Mouse (Mus musculus) kidney, adult 2 months (tissue): ENCODE data around the gene Tmc4. TPM values are rescaled to one million over a fixed set of nuclear protein-coding genes. Genes with fewer than 3 reads are reported as not detected.

Experiments used
- DNase-seq: peaks from one replicate; pipeline ENCODE4 v3.0.0; 2021
- H3K27ac ChIP-seq: fragments of 200-500 bp; 2 replicates; pipeline ENCODE4 v1.5.1; 2012; ENCODE audit warnings: low read depth, low read length, control low read depth, inconsistent platforms; ENCODE audit not compliant: insufficient read depth
- H3K27me3 ChIP-seq: fragments of 200-500 bp; replicated peaks from 2 replicates; pipeline ENCODE4 v1.6.1; 2012; ENCODE audit warnings: mild to moderate bottlenecking, moderate library complexity, low read length, inconsistent platforms; ENCODE audit not compliant: control insufficient read depth, insufficient read depth
- H3K36me3 ChIP-seq: fragments of 200-500 bp; 2 replicates; pipeline ENCODE4 v1.6.1; 2012; ENCODE audit warnings: mild to moderate bottlenecking, moderate library complexity, low read length, inconsistent platforms; ENCODE audit not compliant: control insufficient read depth, insufficient read depth
- H3K4me1 ChIP-seq: fragments of 200-500 bp; 2 replicates; pipeline ENCODE4 v1.6.1; 2011; ENCODE audit warnings: low read length; ENCODE audit not compliant: control insufficient read depth, insufficient read depth
- H3K4me3 ChIP-seq: fragments of 200-500 bp; 2 replicates; pipeline ENCODE4 v1.5.1; 2011; ENCODE audit warnings: mild to moderate bottlenecking, low read depth, low read length, control low read depth; ENCODE audit not compliant: insufficient read depth
- CTCF ChIP-seq: fragments of 200-500 bp; conservative IDR thresholded peaks from 2 replicates; pipeline ENCODE4 v1.5.1; 2011; ENCODE audit warnings: low read depth, mild to moderate bottlenecking, control low read depth, low read length, moderate library complexity, mixed read lengths; ENCODE audit not compliant: insufficient read depth, insufficient read length
- POLR2A ChIP-seq: fragments of 200-500 bp; IDR thresholded peaks from one replicate; pipeline ENCODE4 v1.6.1; 2011; ENCODE audit warnings: low read depth, low read length, control low read depth
- WGBS: fragments of 180-500 bp; shearing (Covaris S2); methylation state at CpG from one replicate; pipeline ENCODE4 v1.1.7; 2018; 5-methylcytosine and 5-hydroxymethylcytosine counted together
- polyA plus RNA-seq: library from polyadenylated mRNA; depleted of rRNA; stranded (reverse); fragments of >200 nt; gene quantifications from 2 replicates; pipeline ENCODE4 v1.2.3, GENCODE M21; 2012; rRNA removed

Gene Tmc4
- polyA plus RNA-seq, 1 experiment = 45.5 TPM

- peak; percentile 97 for DNase-seq
- TF ChIP-seq POLR2A (peak; percentile 13), CTCF (no peak)
- Histone ChIP-seq H3K4me3 (peak within 1 kb of the TSS; percentile 99), H3K36me3 (no peaks in the 10 kb centered on the region), H3K27me3 (no peaks in the 10 kb centered on the region), H3K4me1 (peaks cover 10% of the 10 kb centered on the region), H3K27ac (peak within 1 kb of the TSS; percentile 99)
- WGBS = under 1% methylated on average over 47 of the region's 47 CpGs
Measured at GRCm38 (mm10) chr7:3629543-3630477, 47.5 kb downstream of the Tmc4 start, which contains the start of the genes Tfpt and Prpf31. Tfpt (minus strand) TSS chr7:3629929. Prpf31 (plus strand) TSS chr7:3629985.

DNA sequence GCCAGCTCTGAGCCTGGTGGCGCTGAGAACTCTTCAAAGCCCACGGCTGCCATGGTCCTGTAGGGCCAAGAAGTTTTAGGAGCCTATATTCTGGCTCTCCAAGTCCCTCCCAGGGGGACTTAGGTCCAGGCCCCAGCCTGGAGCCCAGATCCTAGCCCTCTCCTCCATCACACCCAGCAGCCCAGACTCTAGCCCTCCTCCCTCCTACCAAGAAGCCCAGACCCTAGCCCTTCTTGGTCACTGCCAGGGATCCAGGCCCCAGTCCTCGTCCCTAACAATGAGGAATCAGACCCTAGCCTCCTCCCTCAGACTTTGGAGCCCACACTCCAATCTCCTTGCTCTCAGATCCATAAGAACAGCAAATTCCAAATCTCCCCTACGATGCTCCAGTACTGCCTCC lies 48.3 kb downstream of the Tmc4 start:
- H3K4me1 ChIP-seq = peaks cover 10% of the 10 kb centered on the region
- TF ChIP-seq CTCF = no peak
- TF ChIP-seq POLR2A = no peak
- no peaks in the 10 kb centered on the region for H3K27me3 ChIP-seq
- 29% methylated on average over 4 of the region's 4 CpGs for WGBS
- peak overlapping the region; percentile 99; the same call in 1 of the 2 replicates for H3K27ac ChIP-seq
- H3K36me3 ChIP-seq = no peaks in the 10 kb centered on the region
- no peak for DNase-seq
- H3K4me3 ChIP-seq = peak overlapping the region; percentile 99

DNA sequence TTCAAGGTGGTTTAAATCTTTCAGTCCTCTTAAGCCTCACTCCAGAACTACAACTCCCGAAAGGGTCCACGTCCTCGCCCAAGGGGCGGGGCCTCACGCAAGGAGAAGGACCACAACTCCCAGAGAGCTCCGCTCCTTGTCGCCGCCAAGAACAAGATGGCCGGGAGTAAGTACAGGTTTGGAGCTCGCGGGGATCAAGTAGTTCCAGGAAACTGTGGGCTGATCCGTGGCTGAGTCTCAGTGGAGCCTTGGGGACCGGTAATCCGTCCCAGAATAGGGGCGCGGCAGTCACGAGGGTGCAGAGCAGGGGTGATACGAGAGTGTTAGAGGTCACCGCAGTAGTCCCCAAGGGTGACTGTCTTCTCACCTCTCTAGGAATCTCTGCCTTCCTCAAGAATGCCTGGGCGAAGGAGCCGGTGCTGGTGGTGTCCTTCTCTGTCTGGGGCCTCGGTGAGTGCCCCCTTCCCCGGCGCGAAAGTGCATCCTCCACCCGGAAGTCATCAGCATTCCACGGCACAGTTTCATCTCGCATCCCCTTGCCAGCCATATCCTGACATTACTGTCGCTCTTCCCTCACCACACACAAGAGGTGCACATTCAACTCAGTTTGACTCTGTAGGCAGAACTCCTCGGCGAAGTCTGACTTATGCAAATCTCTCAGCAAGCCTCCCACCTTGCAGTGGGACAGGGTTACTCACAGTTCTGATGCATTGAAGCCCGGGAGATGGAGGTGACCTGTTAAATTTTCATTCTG lies 59.9 kb downstream of the Tmc4 start, which contains the start of gene Ndufa3:
Gene Ndufa3, plus strand, starts transcription at position 132 of the 754 bp plus-strand sequence.
- 1% methylated on average over 32 of the region's 32 CpGs for WGBS
- H3K27me3 ChIP-seq = no peaks in the 10 kb centered on the region
- TF ChIP-seq POLR2A (peak; percentile 65), CTCF (no peak)
- H3K4me1 ChIP-seq = no peaks in the 10 kb centered on the region
- no peaks in the 10 kb centered on the region; the same call in 1 of the 2 replicates for H3K36me3 ChIP-seq
- DNase-seq = peak; percentile 94
- H3K4me3 ChIP-seq = peak within 1 kb of the TSS; percentile 86
- H3K27ac ChIP-seq = peak within 1 kb of the TSS; percentile 87

DNA sequence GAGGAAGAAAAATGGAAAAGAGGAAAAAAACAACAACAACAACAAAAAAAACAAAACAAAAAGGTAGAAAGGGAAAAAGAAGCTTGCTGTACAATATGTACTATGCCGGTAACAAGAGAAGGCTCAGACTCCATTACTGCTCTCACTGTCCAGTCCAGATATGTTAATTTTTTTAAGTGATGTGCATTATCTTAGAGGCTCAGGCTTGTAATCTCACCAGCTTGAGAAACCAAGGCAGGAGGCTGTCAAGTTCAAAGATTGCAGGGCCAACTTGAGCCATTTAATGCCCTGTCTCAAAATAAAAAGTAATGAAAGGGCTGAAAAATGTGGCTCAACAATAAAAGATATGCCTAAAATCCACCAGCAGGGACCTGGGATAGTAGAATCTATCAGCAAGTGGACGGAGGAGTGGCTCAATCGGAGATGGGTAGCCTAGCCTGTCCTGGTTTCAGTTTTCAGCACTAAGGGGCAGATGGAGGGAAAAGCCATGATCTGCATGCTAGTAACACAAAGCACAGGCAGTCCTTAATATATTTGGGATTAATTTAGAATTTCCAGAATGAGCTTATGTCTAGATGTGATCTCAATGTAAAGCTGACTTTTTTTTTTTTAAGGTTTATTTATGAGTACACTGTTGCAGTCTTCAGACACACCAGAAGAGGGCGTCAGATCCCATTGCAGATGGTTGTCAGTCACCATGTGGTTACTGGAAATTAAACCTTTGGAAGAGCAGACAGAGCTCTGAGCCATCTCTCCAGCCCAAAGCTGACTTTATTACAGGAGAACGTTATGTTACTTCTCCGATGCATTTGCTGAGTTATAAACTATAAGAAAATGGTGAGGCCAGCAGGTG lies 60.7 kb downstream of the Tmc4 start:
- H3K36me3 ChIP-seq = no peaks in the 10 kb centered on the region; the same call in 1 of the 2 replicates
- no peak for DNase-seq
- H3K27ac ChIP-seq = no peak overlapping the region
- 38% methylated on average over 6 of the region's 6 CpGs for WGBS
- TF ChIP-seq POLR2A (no peak), CTCF (peak; percentile 35; the same call in 1 of the 2 replicates)
- H3K27me3 ChIP-seq = no peaks in the 10 kb centered on the region
- no peaks in the 10 kb centered on the region for H3K4me1 ChIP-seq
- H3K4me3 ChIP-seq = no peak overlapping the region; the same call in 1 of the 2 replicates

- Histone ChIP-seq H3K27me3 (no peaks in the 10 kb centered on the region), H3K36me3 (no peaks in the 10 kb centered on the region; the same call in 1 of the 2 replicates), H3K4me1 (no peaks in the 10 kb centered on the region), H3K4me3 (no peak within 1 kb of the TSS; the same call in 1 of the 2 replicates), H3K27ac (no peak within 1 kb of the TSS)
- no peak for DNase-seq
- TF ChIP-seq POLR2A = no peak
- TF ChIP-seq CTCF = no peak
- 81% methylated on average over 4 of the region's 4 CpGs for WGBS
Measured at GRCm38 (mm10) chr7:3616057-3616388, 61.3 kb downstream of the Tmc4 start, which contains the start of gene Oscar. Oscar (minus strand) TSS chr7:3616157.

Other genes with a start within 250 kb of the Tmc4 start
- gene Tarm1, start 174.9 kb downstream of the Tmc4 start, polyA plus RNA-seq = 2.9 and 3.7 TPM in 2 replicates
- 0.19 and 0.26 TPM in 2 replicates for gene Oscar, start 61.4 kb downstream of the Tmc4 start, polyA plus RNA-seq
- gene Ndufa3, start 60.2 kb downstream of the Tmc4 start, polyA plus RNA-seq = 722 and 885 TPM in 2 replicates
- gene Tfpt, start 47.6 kb downstream of the Tmc4 start, polyA plus RNA-seq = 7.6 and 9.9 TPM in 2 replicates
- 21.3 and 24.1 TPM in 2 replicates for gene Prpf31, start 47.6 kb downstream of the Tmc4 start, polyA plus RNA-seq
- 41.9 and 45.0 TPM in 2 replicates for gene Cnot3, start 32.3 kb downstream of the Tmc4 start, polyA plus RNA-seq
- 5.5 and 6.8 TPM in 2 replicates for gene Leng1, start 11.7 kb downstream of the Tmc4 start, polyA plus RNA-seq
- 88.2 and 105 TPM in 2 replicates for gene Tsen34, start 15.3 kb upstream of the Tmc4 start, polyA plus RNA-seq
- gene Mboat7, start 16.0 kb upstream of the Tmc4 start, polyA plus RNA-seq = 56.2 and 61.4 TPM in 2 replicates
- 1,031 and 1,047 TPM in 2 replicates for gene Rps9, start 26.4 kb upstream of the Tmc4 start, polyA plus RNA-seq
- 3.2 and 5.4 TPM in 2 replicates for gene Pirb, start 42.8 kb upstream of the Tmc4 start, polyA plus RNA-seq
- 0.11 and 0.23 TPM in 2 replicates for gene Gm15448, start 148.1 kb upstream of the Tmc4 start, polyA plus RNA-seq
- gene Pira2, start 167.5 kb upstream of the Tmc4 start, polyA plus RNA-seq = 0.16 and 0.30 TPM in 2 replicates
- 0.15 and 0.23 TPM in 2 replicates for gene Gm14548, start 220.6 kb upstream of the Tmc4 start, polyA plus RNA-seq
- gene Lilra6, start 237.9 kb upstream of the Tmc4 start, polyA plus RNA-seq = 0.11 and 0.20 TPM in 2 replicates